Mouse (Mus musculus) neural tube, embryonic 10.5 days (tissue): ENCODE results near the gene Spo11.
A peak's percentile ranks its signal among the peaks of the same experiment; 100 is the strongest.

Experiments
- DNase-seq: peaks from one replicate; pipeline ENCODE4 v3.0.0-alpha.2; 2017; ENCODE audit warnings: low spot score; ENCODE audit errors: extremely low spot score

Spo11 gene

DNA sequence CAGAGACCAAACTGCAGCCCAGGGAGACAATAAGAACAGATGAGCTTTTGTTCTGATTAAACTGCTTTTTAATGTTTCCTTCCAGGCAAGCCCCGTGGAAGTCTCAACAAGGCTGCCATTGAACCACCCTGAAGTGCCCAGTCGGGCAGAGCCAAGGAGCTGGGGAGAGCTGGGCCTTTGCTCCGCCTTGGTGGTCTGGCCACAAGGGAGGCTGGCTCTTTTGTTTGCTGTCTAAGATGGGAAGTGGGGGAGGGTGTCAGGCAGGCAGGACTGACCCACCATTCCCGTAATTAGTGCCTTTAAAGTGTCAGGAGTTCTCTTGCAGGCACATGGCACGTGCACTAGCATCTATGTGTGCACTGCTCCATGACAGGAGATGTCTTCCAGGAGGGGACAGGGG is 18.9 kb upstream of the Spo11 start:
- no peak for DNase-seq

DNA sequence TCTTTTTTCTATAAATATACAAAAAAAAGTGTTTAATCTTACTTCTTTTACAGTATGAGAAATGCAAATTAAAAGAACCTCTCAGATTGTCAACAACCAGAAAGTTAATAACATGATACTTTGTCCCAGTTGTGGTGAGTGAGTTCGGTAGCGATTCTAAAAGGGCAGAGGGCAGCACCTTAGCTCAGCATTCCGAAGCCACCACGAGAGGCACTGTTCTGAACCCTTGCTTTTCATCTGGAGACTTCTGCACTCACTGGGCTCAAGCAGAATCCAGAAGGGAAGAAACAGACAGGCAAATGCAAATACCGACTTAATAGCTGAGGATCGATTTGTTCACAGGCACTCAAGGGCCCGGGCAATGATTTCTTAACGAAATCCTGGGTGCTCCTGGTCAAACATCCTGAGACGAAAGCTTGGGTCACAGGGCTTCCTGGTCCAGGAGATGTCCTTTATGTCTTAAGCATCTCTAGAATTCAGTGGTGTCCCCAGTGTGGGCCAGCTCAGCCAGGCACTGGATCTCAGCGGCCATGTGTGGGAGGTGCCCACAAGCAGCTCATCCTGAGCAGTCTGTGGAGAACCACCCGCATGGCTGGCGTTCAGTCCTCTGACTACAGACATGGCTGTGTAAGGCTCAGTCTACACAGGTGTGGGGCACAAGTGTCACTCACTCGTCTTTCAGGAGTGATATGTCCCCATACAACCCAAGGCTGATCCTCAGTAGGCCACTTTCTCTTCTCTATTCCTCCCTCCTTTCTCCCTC is 18.3 kb upstream of the Spo11 start:
- DNase-seq: no peak

DNA sequence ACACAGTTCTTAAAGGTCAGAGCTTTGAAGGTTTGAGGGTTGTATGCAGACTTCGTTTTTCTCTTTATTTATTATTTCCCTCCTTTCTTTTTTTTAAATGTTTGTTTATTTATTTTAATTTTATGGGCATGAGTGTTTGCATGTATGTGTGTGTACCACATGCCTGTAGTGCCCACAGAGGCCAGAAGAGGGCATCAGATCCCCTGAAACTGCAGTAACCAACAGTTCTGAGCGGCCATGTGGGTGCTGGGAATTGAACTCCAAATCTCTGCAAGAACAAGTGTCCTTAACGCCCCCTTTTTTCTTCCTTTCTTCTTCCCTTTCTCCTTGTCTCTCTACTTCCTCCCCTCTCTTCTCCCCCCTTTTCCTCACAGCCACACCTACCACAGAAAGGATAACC is 17.1 kb upstream of the Spo11 start:
- no peak for DNase-seq

DNA sequence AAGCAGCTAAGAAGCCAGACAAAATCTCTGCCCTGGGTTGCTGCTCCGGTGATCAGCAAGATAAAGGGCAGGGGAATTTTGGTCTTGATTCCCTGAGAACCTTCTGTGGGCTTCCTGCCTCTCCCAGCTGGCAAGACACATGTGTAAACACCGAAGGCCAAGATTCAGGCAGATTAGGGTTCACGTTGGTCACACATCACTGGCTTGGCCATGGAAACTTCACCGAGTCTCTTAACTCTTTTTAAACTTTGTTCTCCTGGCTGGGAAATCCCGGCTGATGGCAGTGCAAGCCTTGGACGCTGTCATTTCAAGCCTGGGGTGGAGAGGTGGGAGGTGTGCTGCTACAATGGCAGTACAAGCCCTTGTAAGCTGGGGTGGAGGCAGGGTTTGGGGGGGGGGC is 16.3 kb upstream of the Spo11 start:
- no peak for DNase-seq

DNA sequence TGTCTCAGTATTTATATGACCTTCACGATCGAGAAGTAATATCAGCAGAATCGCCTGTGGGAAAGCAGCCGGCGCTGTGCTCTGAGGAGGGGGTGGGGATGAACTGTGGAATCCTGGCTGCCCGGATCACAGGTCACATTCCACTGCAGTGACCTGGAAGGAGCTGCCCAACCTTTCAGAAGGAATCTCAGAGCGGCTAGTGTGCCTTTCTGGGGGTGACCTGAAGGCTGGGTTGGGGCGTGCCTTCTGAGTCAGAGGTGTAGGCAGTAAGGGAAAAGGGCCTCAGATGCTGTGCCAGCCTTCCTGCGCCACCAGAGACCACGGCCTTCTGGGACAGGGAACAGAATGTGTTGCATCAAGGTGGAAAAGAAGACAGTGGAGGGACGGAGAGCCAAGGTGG is 12.3 kb upstream of the Spo11 start:
- DNase-seq: no peak

DNA sequence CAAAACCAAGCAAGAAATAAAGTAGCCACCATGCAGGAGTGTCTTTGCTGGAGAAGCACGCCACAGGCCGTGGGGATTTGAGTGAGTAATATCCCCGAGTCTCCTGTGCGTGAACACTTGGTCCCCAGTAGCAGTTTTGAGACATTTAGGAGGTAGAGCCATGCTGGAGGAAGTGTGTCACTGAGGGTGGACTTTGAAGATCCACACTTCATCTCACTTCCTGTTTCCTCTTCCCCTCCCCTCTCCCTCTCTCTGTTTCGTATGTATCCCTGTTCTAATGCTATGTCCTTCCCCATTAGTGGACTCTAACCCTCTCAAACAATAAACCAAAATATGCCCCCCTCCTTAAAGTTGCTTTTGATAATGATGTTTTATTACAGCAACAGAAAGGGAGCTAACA is 11.0 kb upstream of the Spo11 start:
- DNase-seq: no peak

DNA sequence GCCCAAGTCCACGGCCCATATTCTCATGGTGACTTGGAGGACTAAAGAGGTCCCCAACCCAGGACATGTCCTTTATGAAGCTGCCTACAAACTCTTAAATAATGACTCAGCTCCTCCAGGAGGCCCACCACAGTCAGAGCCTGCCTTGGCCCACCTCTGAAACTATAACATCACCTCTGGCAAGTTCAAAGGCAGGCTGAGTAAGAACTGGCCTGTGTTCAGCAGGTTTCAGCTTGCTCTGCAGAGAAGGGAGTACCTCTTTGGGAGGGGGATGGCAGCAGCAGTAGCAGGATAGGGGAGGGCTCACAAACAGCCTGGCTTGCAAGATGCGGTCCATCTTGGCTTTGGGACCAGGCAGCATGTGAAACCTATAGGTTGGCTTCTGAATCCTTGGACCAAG is 5.6 kb upstream of the Spo11 start:
- no peak for DNase-seq

DNA sequence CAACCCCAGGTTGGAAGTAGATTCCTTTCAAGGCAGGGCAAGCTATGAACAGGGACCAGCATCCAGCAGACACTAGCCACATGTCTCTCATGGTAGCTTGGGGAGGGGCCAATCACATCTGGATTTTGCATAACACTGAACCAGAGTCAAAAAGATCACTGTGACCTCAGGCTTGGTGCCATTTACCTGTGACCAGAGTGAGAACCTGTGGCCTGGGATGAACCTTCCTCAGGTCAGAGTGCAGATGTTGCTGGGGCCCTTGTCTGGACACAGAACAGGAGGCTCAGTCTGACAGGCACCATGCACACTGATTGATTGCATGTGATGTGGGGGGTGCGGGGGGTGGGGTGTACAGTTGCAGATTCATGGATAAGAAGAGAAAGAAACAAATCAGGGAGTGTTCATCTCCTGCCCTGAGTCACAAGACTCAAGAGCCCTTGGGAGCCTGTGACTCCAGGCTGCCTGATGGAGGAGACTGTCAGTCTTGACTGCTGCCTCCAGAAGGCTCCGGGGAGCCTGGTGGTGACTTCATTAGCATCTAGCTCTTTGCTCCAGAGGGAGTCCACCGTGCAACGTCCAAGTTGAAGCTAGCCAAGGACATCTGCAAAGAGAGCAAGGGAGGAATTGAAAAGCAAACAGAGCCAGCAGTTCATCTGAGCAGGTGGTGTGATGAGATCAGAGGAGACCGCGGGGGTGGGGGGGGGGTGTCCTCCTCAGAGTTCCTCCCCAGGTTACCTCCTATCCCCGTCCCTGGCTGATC is 3.5 kb upstream of the Spo11 start:
- no peak for DNase-seq

DNA sequence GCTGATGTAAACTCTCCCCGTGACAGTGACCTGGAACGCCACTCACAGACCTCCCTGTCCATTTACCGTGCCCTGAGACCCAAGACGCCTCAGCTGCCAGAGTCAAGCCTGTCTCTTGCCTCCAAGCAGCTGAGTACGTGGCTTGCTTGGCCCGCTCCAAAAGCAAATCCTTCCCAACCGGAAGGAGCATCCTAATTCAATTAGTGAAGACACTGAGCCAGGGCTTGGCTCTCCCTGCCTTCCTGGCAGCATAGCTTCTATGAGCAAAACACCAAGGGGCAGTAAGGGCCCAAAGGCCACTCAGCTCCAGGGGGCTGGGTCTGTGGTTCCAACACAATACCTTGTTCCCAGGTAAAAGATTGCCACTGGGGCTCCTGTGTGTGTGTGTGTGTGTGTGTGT is 2.8 kb upstream of the Spo11 start:
- DNase-seq: no peak

DNA sequence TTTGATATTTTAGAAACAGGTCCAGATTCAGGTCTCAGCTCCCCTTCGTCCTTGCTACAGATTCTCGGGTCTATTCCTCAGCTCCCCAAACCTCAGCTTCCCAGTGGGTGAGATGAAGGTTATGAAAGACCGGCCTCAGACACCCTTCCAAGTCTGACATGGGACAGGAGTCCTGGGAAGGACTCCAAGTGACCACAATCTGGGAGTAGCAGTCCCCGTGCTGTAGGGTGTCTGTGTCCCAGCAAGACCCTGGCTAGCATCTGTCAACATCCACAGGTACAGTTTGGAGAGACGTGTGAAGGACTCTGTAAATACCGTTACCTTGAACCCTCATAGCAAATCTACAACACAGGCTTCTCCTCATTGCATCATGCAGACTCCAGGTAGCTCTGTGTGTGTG is 2.3 kb upstream of the Spo11 start:
- no peak for DNase-seq

DNA sequence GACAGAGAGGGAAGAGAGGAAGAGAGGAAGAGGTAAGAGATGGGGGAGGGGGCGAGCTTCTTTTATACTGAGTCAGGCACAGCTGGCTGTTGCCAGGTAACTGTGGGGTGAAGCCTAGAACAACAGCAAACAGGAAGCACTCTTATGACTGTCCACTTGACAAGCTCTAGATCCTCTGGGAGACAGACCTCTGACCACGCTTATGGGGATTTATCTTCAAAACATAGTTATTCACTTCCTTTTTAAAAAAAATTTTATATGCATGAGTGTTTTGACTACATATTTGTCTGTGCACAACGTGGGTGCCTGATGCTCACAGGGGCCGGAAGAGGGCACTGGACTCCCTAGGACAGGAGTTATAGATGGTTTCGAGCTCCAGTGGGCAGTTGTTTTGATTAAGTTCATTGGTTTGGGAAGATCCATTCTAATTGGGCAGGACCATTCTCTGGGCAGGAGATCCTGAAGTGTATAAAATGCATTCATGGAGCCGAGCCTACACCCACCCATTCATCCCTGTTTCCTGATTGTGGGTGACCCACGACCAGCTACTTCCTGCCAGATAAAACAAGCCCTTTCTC is 750 bp upstream of the Spo11 start:
- no peak for DNase-seq

DNA sequence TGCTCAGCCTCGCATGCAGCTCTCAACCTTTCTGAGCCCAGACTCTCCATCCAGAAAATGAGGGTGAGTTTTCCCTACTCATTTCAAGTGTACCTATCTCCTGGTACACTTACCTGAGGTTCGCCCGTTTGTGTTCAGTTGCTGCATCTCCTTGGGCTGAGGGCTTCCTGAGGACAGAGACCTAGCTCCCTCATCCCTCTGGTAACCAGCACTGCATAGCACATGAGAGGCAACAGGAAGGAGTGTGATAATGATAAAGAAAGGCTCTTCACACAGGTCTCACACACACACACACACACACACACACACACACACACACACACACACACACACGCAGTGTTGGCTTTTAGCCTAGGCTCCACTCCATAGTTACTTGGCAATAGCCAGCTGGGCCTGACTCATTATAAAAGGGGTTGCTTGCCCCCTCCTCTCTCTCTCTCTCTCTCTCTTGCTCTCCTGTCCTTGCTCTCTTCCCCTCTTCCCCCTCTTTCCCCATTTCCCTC is 682 bp downstream of the Spo11 start:
- DNase-seq: no peak

DNA sequence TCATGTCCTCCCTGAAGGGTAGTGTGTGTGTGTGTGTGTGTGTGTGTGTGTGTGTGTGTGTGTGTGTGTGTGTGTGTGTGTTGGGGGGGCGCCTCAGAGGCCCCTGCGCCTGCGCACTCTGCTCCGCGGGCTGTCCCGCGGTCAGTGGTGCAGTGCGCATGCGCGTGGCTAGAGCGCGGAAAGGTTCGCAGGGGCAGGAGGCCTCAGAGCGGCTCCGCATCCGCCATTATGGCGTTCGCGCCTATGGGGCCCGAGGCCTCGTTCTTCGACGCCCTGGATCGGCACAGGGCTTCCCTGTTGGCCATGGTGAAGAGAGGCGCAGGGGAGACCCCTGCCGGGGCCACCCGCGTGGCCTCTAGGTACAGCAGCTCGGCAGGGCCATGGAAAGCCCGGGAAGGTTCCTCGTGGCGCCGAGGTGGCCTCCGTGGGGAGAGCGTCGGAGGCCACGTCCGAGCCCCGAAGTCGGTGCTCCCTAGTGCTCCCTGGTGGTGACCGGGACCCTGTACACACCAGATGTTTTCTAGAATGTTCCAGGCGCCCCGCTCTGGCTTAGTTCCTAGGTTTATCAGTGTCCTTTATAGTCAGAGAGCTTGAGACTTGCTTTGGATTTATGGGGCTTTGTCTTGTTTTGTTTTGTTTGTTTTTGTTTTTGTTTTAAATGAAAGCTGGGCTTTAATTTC is 2.3 kb downstream of the Spo11 start:
- DNase-seq: no peak

DNA sequence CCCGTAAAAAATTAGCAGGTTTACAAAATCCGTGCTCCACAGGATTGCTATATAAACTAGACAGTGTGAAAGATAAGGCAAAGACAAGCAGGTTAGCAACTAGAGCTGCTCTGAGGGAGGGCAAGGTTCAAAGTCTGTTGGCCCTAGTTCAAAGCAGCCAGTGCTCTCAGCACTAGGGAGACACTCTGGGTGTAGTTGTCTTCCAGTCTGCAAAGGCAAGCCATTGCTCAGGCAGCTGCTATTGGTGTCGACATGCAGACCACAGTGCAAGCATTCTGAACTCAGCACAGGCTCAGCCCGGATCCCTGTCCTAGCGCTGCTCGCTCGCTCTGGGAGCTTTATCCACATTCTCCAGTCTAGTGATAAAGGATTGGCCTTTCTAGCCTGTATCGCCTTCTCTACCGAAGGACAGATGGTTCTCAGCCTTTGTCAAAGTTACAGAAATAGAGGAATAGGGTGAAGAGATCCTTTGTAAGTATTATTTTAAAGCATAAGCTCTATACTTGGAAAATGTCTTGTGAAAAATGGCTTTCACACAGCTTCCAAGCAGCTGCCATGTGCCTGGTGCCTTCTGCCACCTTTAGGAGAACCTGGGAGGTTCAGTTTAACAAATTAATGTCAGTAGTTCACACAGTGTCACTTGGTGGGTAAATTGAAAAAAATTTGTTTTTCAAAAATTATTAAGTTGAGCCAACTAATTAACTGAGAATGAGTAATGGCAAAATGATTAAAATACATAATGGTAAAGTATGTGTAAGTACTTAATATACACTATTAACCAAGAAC is 5.5 kb downstream of the Spo11 start:
- no peak for DNase-seq

DNA sequence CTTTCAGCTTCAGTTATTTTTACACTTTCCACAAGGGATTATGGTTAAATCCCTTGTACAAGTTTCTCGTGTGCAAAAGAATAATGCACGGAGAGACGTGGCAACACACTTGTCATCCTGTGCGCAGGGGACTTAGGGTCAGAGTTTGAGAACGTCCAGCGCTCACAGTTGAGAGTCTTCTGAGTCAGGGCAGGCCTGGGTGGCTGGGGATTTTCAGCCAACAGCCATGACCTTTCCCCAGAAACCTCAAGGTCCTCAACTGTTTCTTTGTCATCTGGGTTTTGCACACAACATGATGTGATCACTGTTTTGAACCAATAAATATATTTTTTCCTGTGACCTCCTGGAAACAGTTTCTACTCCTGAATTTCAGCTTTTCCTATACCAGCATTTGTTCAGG is 12.7 kb downstream of the Spo11 start:
- no peak for DNase-seq

DNA sequence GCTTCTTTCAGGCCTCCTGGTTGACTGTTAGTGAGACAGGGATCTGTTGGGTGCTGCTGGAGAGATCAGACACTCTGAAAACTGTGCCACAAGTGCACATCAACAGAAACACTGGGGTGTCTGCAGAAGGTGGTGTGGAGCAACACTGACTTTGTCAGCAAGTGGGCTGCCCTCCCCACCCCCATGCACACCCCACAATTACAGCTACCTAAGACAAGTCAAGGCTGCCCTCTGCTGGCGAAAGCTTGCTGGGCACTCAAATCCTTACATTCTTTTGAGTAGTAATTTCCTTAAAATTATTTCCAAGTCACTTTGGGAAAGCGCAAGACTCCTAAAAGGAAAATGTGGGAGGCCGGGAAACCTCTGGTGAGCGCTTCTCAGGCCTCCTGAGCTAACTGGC is 18.7 kb downstream of the Spo11 start:
- DNase-seq: peak; percentile 79

DNA sequence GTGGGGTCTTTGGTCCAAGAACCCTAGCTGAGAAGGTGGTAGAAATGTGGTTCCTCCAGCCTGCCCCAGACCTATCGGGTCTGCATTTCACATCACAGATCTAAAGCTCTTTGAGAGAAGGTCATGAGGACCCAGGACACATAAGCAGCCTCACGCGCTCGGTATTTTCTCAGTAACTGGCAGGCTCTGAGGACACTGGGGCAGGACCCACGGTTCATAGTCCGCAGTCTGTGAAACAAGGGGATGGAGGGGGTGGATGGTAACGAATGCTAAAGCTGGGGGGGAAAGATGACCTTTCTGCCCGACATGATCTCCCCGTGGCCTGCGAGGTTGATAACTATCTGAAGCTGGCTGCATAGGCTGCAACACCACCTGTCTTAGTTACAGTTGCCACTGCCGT is 20.2 kb downstream of the Spo11 start:
- no peak for DNase-seq

DNA sequence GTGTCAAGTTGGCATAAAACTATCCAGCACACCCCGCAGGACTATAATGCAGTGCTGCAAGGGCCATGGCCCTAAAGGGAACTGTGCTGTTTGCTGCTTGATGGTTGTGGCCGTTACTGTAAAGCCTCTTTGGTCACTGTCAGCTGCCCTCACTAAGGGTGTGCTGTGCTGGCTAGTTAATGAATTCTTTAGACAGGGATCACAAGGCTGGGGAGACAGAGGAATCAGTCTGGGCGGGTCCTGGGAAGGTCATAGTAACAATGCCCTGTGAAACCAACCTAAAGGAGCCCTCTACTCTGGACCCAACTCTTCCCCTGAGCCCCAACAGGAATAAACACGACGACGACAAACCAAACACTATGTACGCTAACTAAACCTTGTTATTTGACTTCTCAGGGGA is 21.0 kb downstream of the Spo11 start:
- DNase-seq: no peak

DNA sequence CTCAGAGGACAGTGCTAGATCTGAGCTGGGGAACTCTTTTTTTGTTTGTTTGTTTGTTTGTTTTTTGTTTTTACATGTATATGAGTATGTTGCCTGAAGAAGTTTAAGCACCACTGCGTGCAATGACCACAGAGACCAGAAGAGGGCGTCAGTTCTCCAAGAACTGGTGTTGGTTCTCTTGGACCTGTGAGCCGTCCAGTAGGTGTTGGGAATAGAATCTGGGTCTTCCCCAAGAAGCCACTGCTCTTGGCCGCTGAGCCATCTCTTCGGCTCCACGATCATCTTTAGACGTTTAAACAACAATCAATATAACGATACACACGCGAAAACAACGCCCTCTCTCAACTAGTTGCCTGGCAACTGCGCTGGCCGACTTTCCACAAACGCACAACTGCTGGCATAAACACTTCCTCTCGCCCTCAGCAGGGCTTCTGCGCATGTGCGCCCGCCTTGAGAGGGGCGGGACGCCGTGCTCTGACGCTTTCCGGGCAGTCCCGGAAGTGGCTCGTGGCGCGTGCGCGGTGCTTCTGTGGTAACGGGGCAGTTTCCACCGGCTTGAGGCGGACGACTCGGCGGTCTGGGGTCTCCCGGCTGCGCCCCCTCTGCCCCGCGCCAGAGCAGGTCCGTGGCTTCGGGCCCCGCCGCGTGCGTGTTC is 22.3 kb downstream of the Spo11 start, which contains the start of gene Rae1:
TSS of gene Rae1 (plus strand) at position 488 of the 655 bp plus-strand sequence.
- DNase-seq: peak; percentile 100

DNA sequence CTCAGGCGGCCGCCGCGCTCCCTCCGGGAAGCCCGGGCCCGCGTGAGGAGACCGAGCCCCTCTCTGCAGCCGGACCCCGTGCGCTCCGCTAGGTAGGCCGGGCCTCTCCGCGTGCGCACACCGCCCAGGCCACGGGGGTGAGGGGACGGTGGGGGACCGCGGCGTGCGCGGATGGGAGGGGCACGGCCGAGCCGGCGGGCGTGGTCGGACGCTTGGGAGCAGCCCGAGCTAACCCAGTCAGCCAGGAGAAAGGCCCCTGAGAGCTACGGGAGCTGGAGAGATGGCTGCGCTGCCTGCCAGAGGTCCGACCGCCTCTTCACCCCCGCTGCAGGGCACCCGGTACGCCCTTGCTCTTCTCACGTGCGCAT is 22.8 kb downstream of the Spo11 start:
- no peak for DNase-seq

DNA sequence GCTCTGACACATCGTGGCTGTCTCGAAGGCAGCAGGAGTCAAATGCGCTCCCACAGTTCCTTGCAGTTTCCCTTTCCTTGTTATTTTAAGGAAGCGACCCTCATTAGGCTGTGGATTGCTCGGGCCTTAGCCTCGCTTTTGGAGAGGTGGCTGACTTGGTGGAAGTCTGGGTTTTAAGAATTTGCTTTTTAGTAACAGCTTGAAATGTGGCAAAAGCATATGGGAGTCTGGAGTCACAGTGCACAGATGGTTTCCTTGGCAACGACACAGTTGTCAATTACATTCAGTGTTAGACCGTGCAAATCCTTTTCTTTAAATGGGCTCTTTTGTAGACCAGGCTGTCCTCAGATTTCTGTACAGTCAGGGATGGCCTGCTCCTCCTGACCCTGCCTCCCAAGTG is 23.4 kb downstream of the Spo11 start:
- no peak for DNase-seq
